Mouse (Mus musculus): ENCODE results near the gene Nhsl1. TPM values are rescaled to one million over a fixed set of nuclear protein-coding genes. Genes with fewer than 3 reads are reported as not detected.

Nhsl1 gene
- total and polyA plus RNA-seq, 3 experiments, result not detected

DNA sequence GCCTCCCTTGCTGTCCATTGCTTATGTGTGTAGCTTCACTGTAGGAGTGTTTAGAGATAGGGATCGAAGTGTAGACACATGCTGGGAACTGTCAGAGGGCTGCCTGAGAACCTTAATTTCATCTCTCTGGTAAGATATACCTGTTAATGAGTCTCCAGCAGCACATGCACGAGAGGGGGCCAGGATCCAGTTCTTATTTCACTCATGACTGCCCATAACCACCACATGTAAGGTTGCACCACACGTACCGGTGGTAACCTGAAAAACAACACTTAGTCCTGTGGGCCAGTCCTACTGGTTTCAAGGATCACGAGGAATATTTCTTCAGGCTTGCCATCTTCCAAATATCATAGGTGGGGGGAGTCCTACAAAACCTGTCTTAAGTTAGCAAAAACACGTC lies 3.1 kb downstream of the Nhsl1 start:
- H3K27me3 ChIP-seq (ENCODE audit: control insufficient read depth in 1 of 2, insufficient read depth in 2 of 2, low read length in 2 of 2), result no peaks in the 10 kb centered on the region

DNA sequence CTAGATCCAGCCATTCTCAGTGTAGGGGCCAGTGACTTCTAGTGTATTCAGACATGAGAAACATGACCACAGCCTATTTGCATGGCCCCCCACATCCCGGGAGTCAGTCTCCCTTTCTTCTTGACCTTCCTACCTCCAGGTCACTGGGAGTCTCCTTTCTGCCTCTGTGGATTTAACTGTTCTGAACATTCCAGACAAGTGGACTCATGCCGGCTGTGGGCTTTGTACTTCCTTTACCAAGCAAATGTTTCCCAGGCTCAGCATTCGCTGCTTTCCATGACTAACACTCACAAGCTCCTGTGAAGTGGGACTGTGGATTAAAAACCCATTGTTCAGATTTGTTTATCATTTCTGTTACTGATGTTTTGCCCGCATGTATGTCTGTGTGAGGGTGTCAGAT lies 4.9 kb downstream of the Nhsl1 start:
- Histone ChIP-seq H3K4me3 (ENCODE audit: control insufficient read depth in 1 of 2, insufficient read depth in 1 of 2, low read depth in 2 of 2, low read length in 2 of 2) (no peak overlapping the region), H3K9me3 (replicated peaks; ENCODE audit: insufficient read depth, low read length) (no peaks in the 10 kb centered on the region), H3K27me3 (ENCODE audit: control insufficient read depth in 1 of 2, insufficient read depth in 2 of 2, low read length in 2 of 2) (no peaks in the 10 kb centered on the region), H3K79me2 (ENCODE audit: control insufficient read depth, insufficient read depth, low read length, poor library complexity) (no peaks in the 10 kb centered on the region), H3K27ac (ENCODE audit: control insufficient read depth, low read depth, low read length) (no peak overlapping the region), H3K9ac (ENCODE audit: control insufficient read depth, low read depth, low read length, poor library complexity, severe bottlenecking) (no peak overlapping the region), H3K36me3 (ENCODE audit: control insufficient read depth in 1 of 2, insufficient read depth in 2 of 2, low read length in 2 of 2) (no peaks in the 10 kb centered on the region), H3K4me1 (ENCODE audit: control insufficient read depth in 1 of 2, insufficient read depth in 2 of 2, low read length in 2 of 2) (no peaks in the 10 kb centered on the region)
- no peak for DNase-seq (ENCODE audit: low read depth, low spot score)
- no peak for TF ChIP-seq TCF12 (IDR thresholded peaks at IDR 0.05; ENCODE audit: low read depth, low read length)
- TF ChIP-seq E2F4 (IDR thresholded peaks at IDR 0.05; ENCODE audit: borderline replicate concordance, low read depth, low read length), result no peak
- TF ChIP-seq UBTF (IDR thresholded peaks at IDR 0.05; ENCODE audit: borderline replicate concordance, insufficient read depth, low read depth, low read length), result no peak
- no peak for TF ChIP-seq GABPA (IDR thresholded peaks at IDR 0.05; ENCODE audit: low read depth, low read length)
- TF ChIP-seq USF1 (IDR thresholded peaks at IDR 0.05; ENCODE audit: low read depth, low read length), result no peak
- no peak for TF ChIP-seq ZC3H11A (IDR thresholded peaks at IDR 0.05; ENCODE audit: low read depth, low read length)
- TF ChIP-seq ZKSCAN1 (IDR thresholded peaks at IDR 0.05; ENCODE audit: low read depth, low read length), result no peak
- TF ChIP-seq RCOR1 (IDR thresholded peaks at IDR 0.05; ENCODE audit: low read depth, low read length), result no peak
- TF ChIP-seq TBP (IDR thresholded peaks at IDR 0.05; ENCODE audit: low read depth, low read length), result no peak
- no peak for TF ChIP-seq NELFE (IDR thresholded peaks at IDR 0.05; ENCODE audit: low read depth, low read length)
- no peak for TF ChIP-seq GATA1 (IDR thresholded peaks at IDR 0.05; ENCODE audit: low read depth, low read length)
- no peak for TF ChIP-seq POLR2AphosphoS5 (IDR thresholded peaks at IDR 0.05; ENCODE audit: borderline replicate concordance, low read depth, low read length)
- TF ChIP-seq USF2 (IDR thresholded peaks at IDR 0.05; ENCODE audit: borderline replicate concordance in 1 of 2, insufficient read depth in 1 of 2, low read depth in 1 of 2, low read length in 2 of 2), result no peak
- TF ChIP-seq MAFK (IDR thresholded peaks at IDR 0.05; ENCODE audit: borderline replicate concordance, low read depth, low read length), result no peak
- TF ChIP-seq MYC (IDR thresholded peaks at IDR 0.05; ENCODE audit: low read depth, low read length), result no peak
- TF ChIP-seq MAZ (IDR thresholded peaks at IDR 0.05; ENCODE audit: low read depth, low read length), result no peak
- no peak for TF ChIP-seq CTCF (IDR thresholded peaks at IDR 0.05 in 2 of 3, conservative IDR thresholded peaks at IDR 0.05 in 1 of 3; ENCODE audit: control insufficient read depth in 1 of 3, insufficient read depth in 1 of 3, low read depth in 2 of 3, low read length in 3 of 3, poor library complexity in 1 of 3, severe bottlenecking in 1 of 3)
- no peak for TF ChIP-seq SIN3A (IDR thresholded peaks at IDR 0.05; ENCODE audit: low read length)
- TF ChIP-seq POLR2AphosphoS2 (IDR thresholded peaks at IDR 0.05; ENCODE audit: low read length), result no peak
- TF ChIP-seq RAD21 (IDR thresholded peaks at IDR 0.05; ENCODE audit: low read depth, low read length), result no peak

More for the DNA sequence above, 3.1 kb downstream of the Nhsl1 start:
- Histone ChIP-seq H3K36me3 (ENCODE audit: control insufficient read depth in 1 of 2, insufficient read depth in 2 of 2, low read length in 2 of 2) (no peaks in the 10 kb centered on the region), H3K4me3 (ENCODE audit: control insufficient read depth in 1 of 2, insufficient read depth in 1 of 2, low read depth in 2 of 2, low read length in 2 of 2) (no peak overlapping the region), H3K9me3 (replicated peaks; ENCODE audit: insufficient read depth, low read length) (no peaks in the 10 kb centered on the region), H3K27ac (ENCODE audit: control insufficient read depth, low read depth, low read length) (no peak overlapping the region), H3K4me1 (ENCODE audit: control insufficient read depth in 1 of 2, insufficient read depth in 2 of 2, low read length in 2 of 2) (no peaks in the 10 kb centered on the region), H3K79me2 (ENCODE audit: control insufficient read depth, insufficient read depth, low read length, poor library complexity) (no peaks in the 10 kb centered on the region), H3K9ac (ENCODE audit: control insufficient read depth, low read depth, low read length, poor library complexity, severe bottlenecking) (no peak overlapping the region)
- TF ChIP-seq HCFC1 (IDR thresholded peaks at IDR 0.05; ENCODE audit: low read depth, low read length) (no peak), GABPA (IDR thresholded peaks at IDR 0.05; ENCODE audit: low read depth, low read length) (no peak), MEF2A (IDR thresholded peaks at IDR 0.05; ENCODE audit: extremely low read depth, insufficient replicate concordance, low read depth, low read length, poor library complexity, severe bottlenecking) (no peak), ZKSCAN1 (IDR thresholded peaks at IDR 0.05; ENCODE audit: low read depth, low read length) (no peak), SMC3 (IDR thresholded peaks at IDR 0.05; ENCODE audit: low read depth, low read length) (no peak), TCF12 (IDR thresholded peaks at IDR 0.05; ENCODE audit: low read depth, low read length) (no peak), MYB (IDR thresholded peaks at IDR 0.05; ENCODE audit: low read depth, low read length) (no peak), ZNF384 (IDR thresholded peaks at IDR 0.05; ENCODE audit: low read depth, low read length) (no peak), RCOR1 (IDR thresholded peaks at IDR 0.05; ENCODE audit: low read depth, low read length) (no peak), MXI1 (IDR thresholded peaks at IDR 0.05; ENCODE audit: low read depth, low read length) (no peak), ZC3H11A (IDR thresholded peaks at IDR 0.05; ENCODE audit: low read depth, low read length) (no peak), NELFE (IDR thresholded peaks at IDR 0.05; ENCODE audit: low read depth, low read length) (no peak), KAT2A (conservative IDR thresholded peaks at IDR 0.05; ENCODE audit: low read depth, low read length) (no peak), BHLHE40 (IDR thresholded peaks at IDR 0.05; ENCODE audit: borderline replicate concordance, low read depth, low read length) (no peak), GATA1 (IDR thresholded peaks at IDR 0.05; ENCODE audit: low read depth, low read length) (no peak), POLR2AphosphoS2 (IDR thresholded peaks at IDR 0.05; ENCODE audit: low read length) (no peak), ETS1 (IDR thresholded peaks at IDR 0.05; ENCODE audit: low read depth, low read length) (no peak), E2F4 (IDR thresholded peaks at IDR 0.05; ENCODE audit: borderline replicate concordance, low read depth, low read length) (no peak), SIN3A (IDR thresholded peaks at IDR 0.05; ENCODE audit: low read length) (no peak)
- DNase-seq (ENCODE audit: low read depth, low spot score), result no peak

All from MEL (cell line).